Mouse (Mus musculus) cortical plate, adult 2 months (tissue): Measurements from ENCODE around the gene Crocc.

Source experiments
- CTCF ChIP-seq: fragments of 200-500 bp; IDR thresholded peaks from 2 replicates; pipeline ENCODE4 v1.5.1; 2011; ENCODE audit warnings: mild to moderate bottlenecking, control low read depth, low read length; ENCODE audit not compliant: insufficient read depth; ENCODE audit errors: extremely low read depth
- POLR2A ChIP-seq: fragments of 200-500 bp; IDR thresholded peaks from 2 replicates; pipeline ENCODE4 v1.6.1; 2011; ENCODE audit warnings: mild to moderate bottlenecking, low read length, control low read depth; ENCODE audit not compliant: insufficient read depth; ENCODE audit errors: extremely low read depth

GRCm38 (mm10) chr4:140986024-140986710, 74.2 kb downstream of the Crocc start:
- TF ChIP-seq CTCF (peak; percentile 18; the same call in 1 of the 2 replicates), POLR2A (no peak)
